Mouse (Mus musculus) heart, embryonic 14.5 days (tissue): Measurements from ENCODE around the gene Atoh8. TPM values are rescaled to one million over a fixed set of nuclear protein-coding genes. Genes with fewer than 3 reads are reported as not detected.

Experiments
- ATAC-seq: fragments of 200-750 bp; cut with Nextera tagmentation; 2 replicates; pipeline ENCODE4 v1.8.0; 2017; ENCODE audit warnings: low read depth, moderate TSS enrichment; ENCODE audit not compliant: insufficient number of reproducible peaks, insufficient read depth, low FRiP score
- H3K27ac ChIP-seq, 2 experiments: fragments of 200-500 bp in 1 of 2; fragments of 300-500 bp in 1 of 2; sonication (generic) in 1 of 2; replicated peaks in 1 of 2; 2 replicates each; pipeline ENCODE4 v1.5.1; 2012 to 2014; ENCODE audit warnings: low read depth in 2 of 2, low read length in 2 of 2, control low read depth in 1 of 2, mild to moderate bottlenecking in 1 of 2, mixed read lengths in 1 of 2; ENCODE audit not compliant: control insufficient read depth in 1 of 2, insufficient read depth in 1 of 2
- H3K27me3 ChIP-seq: fragments of 300-500 bp; sonication (generic); 2 replicates; pipeline ENCODE4 v1.6.1; 2014; ENCODE audit warnings: mild to moderate bottlenecking, low read length, control low read depth; ENCODE audit not compliant: control insufficient read depth, insufficient read depth
- H3K36me3 ChIP-seq: fragments of 300-500 bp; sonication (generic); 2 replicates; pipeline ENCODE4 v1.6.1; 2014; ENCODE audit warnings: mild to moderate bottlenecking, control low read depth, low read length, mixed read lengths; ENCODE audit not compliant: control insufficient read depth, insufficient read depth
- H3K4me1 ChIP-seq, 2 experiments: fragments of 200-500 bp in 1 of 2; fragments of 300-500 bp in 1 of 2; sonication (generic) in 1 of 2; 2 replicates each; pipeline ENCODE4 v1.6.1; 2012 to 2014; ENCODE audit warnings: low read length in 2 of 2, control low read depth in 1 of 2, mixed read lengths in 1 of 2; ENCODE audit not compliant: control insufficient read depth in 2 of 2, insufficient read depth in 2 of 2
- H3K4me2 ChIP-seq: fragments of 300-500 bp; sonication (generic); 2 replicates; pipeline ENCODE4 v1.6.1; 2014; ENCODE audit warnings: mild to moderate bottlenecking, low read length
- H3K4me3 ChIP-seq, 2 experiments: fragments of 200-500 bp in 1 of 2; fragments of 300-500 bp in 1 of 2; sonication (generic) in 1 of 2; 2 replicates each; pipeline ENCODE4 v1.5.1; 2012 to 2014; ENCODE audit warnings: low read length in 2 of 2, mild to moderate bottlenecking in 2 of 2, control low read depth in 1 of 2, low read depth in 1 of 2, moderate library complexity in 1 of 2; ENCODE audit not compliant: control insufficient read depth in 1 of 2, insufficient read depth in 1 of 2
- H3K9ac ChIP-seq: fragments of 300-500 bp; sonication (generic); 2 replicates; pipeline ENCODE4 v1.6.1; 2014; ENCODE audit warnings: mild to moderate bottlenecking, low read length
- H3K9me3 ChIP-seq: fragments of 300-500 bp; sonication (generic); 2 replicates; pipeline ENCODE4 v1.6.1; 2016; ENCODE audit warnings: low read length, control low read depth; ENCODE audit not compliant: control insufficient read depth
- WGBS: fragments of 180-500 bp; shearing (Covaris S2); extraction: QIAGEN DNeasy Blood & Tissue Kit; methylation state at CpG from one replicate; pipeline ENCODE4 v1.1.7; 2014; 5-methylcytosine and 5-hydroxymethylcytosine counted together
- polyA plus RNA-seq: library from polyadenylated mRNA; unstranded; fragments of >200 nt; fragmentation: Nextera tagmentation; extraction: Ambion mirVana; gene quantifications from 2 replicates; pipeline ENCODE4 v1.2.1, GENCODE M21; 2014

Gene Atoh8
- polyA plus RNA-seq, 1 experiment from 2014 or later = 12.0 TPM

GRCm38 (mm10) chr6:72190120-72190519, 45.3 kb downstream of the Atoh8 start:
- H3K4me2 ChIP-seq = no peak overlapping the region
- no peak overlapping the region for H3K9ac ChIP-seq
- H3K36me3 ChIP-seq = no peaks in the 10 kb centered on the region
- no peaks in the 10 kb centered on the region for H3K27me3 ChIP-seq
- H3K4me1 ChIP-seq = peaks cover 16 to 23% of the 10 kb centered on the region in 2 experiments
- H3K9me3 ChIP-seq = no peaks in the 10 kb centered on the region
- H3K4me3 ChIP-seq = no peak overlapping the region
- no peak for ATAC-seq
- H3K27ac ChIP-seq = no peak overlapping the region
- WGBS = 26% methylated on average over 5 of the region's 6 CpGs

- H3K4me3 ChIP-seq = peak overlapping the region; percentile 13 to 25; a peak in 2 of 4 replicates
- peak; percentile 17; the same call in 1 of the 2 replicates for ATAC-seq
- H3K4me2 ChIP-seq = peak overlapping the region; percentile 66
- H3K9ac ChIP-seq = peak overlapping the region; percentile 71
- H3K36me3 ChIP-seq = no peaks in the 10 kb centered on the region
- no peaks in the 10 kb centered on the region for H3K9me3 ChIP-seq
- peak overlapping the region; percentile 54 to 58 for H3K27ac ChIP-seq
- WGBS = 7% methylated on average over 29 of the region's 29 CpGs
- peaks cover 16 to 23% of the 10 kb centered on the region in 2 experiments for H3K4me1 ChIP-seq
- H3K27me3 ChIP-seq = no peaks in the 10 kb centered on the region
Measured at GRCm38 (mm10) chr6:72189061-72189863, 46.1 kb downstream of the Atoh8 start.

DNA sequence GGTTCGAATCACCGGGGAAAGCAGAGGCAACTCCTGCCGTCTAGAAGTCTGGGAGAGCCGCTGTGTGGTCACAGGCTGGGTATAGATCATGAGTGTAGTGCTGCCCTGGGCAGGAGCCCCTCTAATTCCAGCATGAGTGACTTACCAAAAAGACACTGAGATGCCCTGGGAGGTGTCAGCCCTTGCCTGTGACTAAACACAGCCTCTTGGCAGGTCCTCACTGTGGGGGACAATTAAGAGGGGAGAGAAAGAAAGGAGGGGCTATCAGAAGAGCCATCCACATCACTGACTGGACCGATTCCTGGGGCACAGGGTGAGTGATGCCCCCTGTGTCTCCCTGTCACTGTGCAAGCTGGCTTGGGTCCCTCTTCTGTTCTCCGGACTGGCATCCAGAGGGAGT, 48.6 kb downstream of the Atoh8 start:
- 79% methylated on average over 6 of the region's 6 CpGs for WGBS
- no peak for ATAC-seq
- no peak overlapping the region for H3K27ac ChIP-seq

DNA sequence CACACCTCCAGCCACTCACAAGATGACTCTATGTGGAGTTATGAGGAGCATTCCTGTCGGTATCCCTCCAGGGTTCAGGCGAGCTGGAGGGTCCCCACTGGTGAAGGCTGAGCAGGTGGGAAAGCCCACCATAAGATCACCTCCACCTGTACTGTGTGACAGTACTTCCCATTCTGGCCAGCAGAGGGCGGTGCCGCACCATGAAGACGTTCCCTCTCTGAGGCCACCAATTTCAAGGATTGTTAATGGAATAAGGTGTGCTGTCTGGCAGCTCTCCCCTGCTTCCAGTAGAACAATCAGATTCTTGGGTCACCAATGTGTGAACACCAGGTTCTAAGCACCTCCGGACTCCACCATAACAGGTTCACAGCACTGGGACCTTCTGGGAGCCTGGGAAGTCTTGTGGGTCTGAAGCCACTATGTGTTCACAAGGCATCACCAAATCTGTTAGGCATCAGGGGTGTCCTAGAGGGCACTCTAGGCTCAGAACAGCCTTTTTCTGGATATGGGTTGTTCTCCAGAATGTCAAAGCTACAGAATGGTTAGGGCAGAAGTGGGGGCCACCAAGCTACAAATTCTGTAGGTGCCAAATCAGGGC, 49.4 kb downstream of the Atoh8 start:
- H3K27ac ChIP-seq = no peak overlapping the region
- 4% methylated on average over 6 of the region's 6 CpGs for WGBS
- 0 out of 2 replicates have a peak, but pooled peaks have one; percentile 23 for ATAC-seq

More for the DNA sequence above, 48.6 kb downstream of the Atoh8 start:
- Histone ChIP-seq H3K4me1 (peaks cover 16 to 23% of the 10 kb centered on the region in 2 experiments), H3K27me3 (no peaks in the 10 kb centered on the region), H3K4me2 (no peak overlapping the region), H3K4me3 (no peak overlapping the region), H3K9ac (no peak overlapping the region), H3K36me3 (no peaks in the 10 kb centered on the region), H3K9me3 (no peaks in the 10 kb centered on the region)

GRCm38 (mm10) chr6:72184576-72184975, 50.8 kb downstream of the Atoh8 start:
- no peak for ATAC-seq
- Histone ChIP-seq H3K9ac (0 out of 2 replicates have a peak overlapping the region, but pooled peaks have one; percentile 9), H3K4me3 (no peak overlapping the region), H3K36me3 (no peaks in the 10 kb centered on the region), H3K4me2 (no peak overlapping the region), H3K27ac (no peak overlapping the region), H3K4me1 (peaks cover 21 to 33% of the 10 kb centered on the region in 2 experiments), H3K9me3 (no peaks in the 10 kb centered on the region), H3K27me3 (no peaks in the 10 kb centered on the region)
- 87% methylated on average over 5 of the region's 5 CpGs for WGBS

More for the DNA sequence above, 49.4 kb downstream of the Atoh8 start:
- no peaks in the 10 kb centered on the region for H3K27me3 ChIP-seq
- H3K9ac ChIP-seq = no peak overlapping the region
- H3K4me3 ChIP-seq = no peak overlapping the region
- no peak overlapping the region for H3K4me2 ChIP-seq
- H3K9me3 ChIP-seq = no peaks in the 10 kb centered on the region
- H3K36me3 ChIP-seq = no peaks in the 10 kb centered on the region
- H3K4me1 ChIP-seq = peaks cover 16 to 29% of the 10 kb centered on the region in 2 experiments

GRCm38 (mm10) chr6:72179562-72180502, 55.5 kb downstream of the Atoh8 start:
- no peak overlapping the region for H3K4me3 ChIP-seq
- H3K27me3 ChIP-seq = no peaks in the 10 kb centered on the region
- peak overlapping the region; percentile 17 to 44; a peak in 3 of 4 replicates for H3K27ac ChIP-seq
- no peak overlapping the region for H3K9ac ChIP-seq
- 0 out of 2 replicates have a peak, but pooled peaks have one; percentile 31 for ATAC-seq
- H3K4me1 ChIP-seq = peaks cover 12 to 22% of the 10 kb centered on the region in 2 experiments
- WGBS = 34% methylated on average over 12 of the region's 12 CpGs
- no peak overlapping the region for H3K4me2 ChIP-seq
- H3K9me3 ChIP-seq = no peaks in the 10 kb centered on the region
- H3K36me3 ChIP-seq = no peaks in the 10 kb centered on the region

DNA sequence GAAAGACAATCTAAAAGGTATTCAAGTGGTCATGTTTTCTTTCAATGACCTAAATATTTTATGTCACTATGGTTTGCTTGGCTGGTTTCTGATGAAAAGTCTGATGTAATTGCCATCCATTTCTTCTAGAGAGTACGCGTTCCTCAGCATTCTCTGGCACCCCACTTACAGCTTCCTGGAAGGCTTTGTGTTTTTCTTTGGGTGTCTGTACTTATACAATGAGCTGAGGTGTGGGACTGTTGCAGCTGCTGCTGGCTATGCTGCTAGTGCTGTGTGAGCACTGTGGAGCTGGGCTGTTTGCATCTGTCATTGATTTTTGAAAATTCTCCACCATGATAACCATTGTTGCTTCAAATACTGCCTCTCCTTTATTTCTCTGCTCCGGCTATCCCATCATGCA, 56.4 kb downstream of the Atoh8 start:
- H3K27me3 ChIP-seq = no peaks in the 10 kb centered on the region
- H3K27ac ChIP-seq = no peak overlapping the region
- ATAC-seq = no peak
- no peak overlapping the region for H3K4me3 ChIP-seq
- H3K9me3 ChIP-seq = no peaks in the 10 kb centered on the region
- peaks cover 12 to 22% of the 10 kb centered on the region in 2 experiments for H3K4me1 ChIP-seq
- 86% methylated on average over 3 of the region's 3 CpGs for WGBS
- no peaks in the 10 kb centered on the region for H3K36me3 ChIP-seq
- H3K9ac ChIP-seq = no peak overlapping the region
- H3K4me2 ChIP-seq = no peak overlapping the region
